ENCODE assay signal across 20 mouse cellular contexts in genomic region chr6:114387320-114387719, GRCm38 (mm10). TPM values are rescaled to one million over a fixed set of nuclear protein-coding genes. Genes with fewer than 3 reads are reported as not detected.
DNase-seq lines count a peak whose midpoint lies in the region; ATAC-seq and TF ChIP-seq lines count a peak whose summit lies in the region.
"Had no signal": no experiment of that assay in that cellular context is flagged by ENCODE, and none has a peak within 500 bp of the region (broad histone marks: within the 10 kb centered on the region; RNA-seq: fewer than 3 reads in every experiment).

No protein-coding gene starts in this region.

- DNase-seq in intestine, embryonic 14.5 days (ENCODE audit: low spot score) = no peak
- no peak for DNase-seq in urinary bladder, postnatal 14 days (ENCODE audit: low spot score)
- DNase-seq in frontal cortex, postnatal 25 days (ENCODE audit: low spot score in 2 of 2) = no peak
- no peak for DNase-seq in urinary bladder, postnatal 10 days (ENCODE audit: low spot score)
- DNase-seq: adrenal gland, adult 2 months; adrenal gland, postnatal 10 days; adrenal gland, postnatal 25 days; cerebellum, adult 11 months; cerebellum, adult 18-20 months; cerebellum, adult 8-10 months; cerebellum, adult 9-11 months; cerebellum, postnatal 14 days; cerebellum, postnatal 36 days had no signal

- WGBS in intestine, embryonic 14.5 days = 61% methylated on average over 6 of the region's 6 CpGs
- 48% methylated on average over 6 of the region's 6 CpGs for WGBS in intestine, embryonic 15.5 days
- 28% methylated on average over 6 of the region's 6 CpGs for WGBS in intestine, postnatal 0 days

- H3K36me3 ChIP-seq in intestine, embryonic 14.5 days (ENCODE audit: control insufficient read depth, insufficient read depth, low read length) = no peaks in the 10 kb centered on the region
- no peaks in the 10 kb centered on the region for H3K36me3 ChIP-seq in intestine, embryonic 15.5 days
- no peaks in the 10 kb centered on the region for H3K36me3 ChIP-seq in intestine, postnatal 0 days (ENCODE audit: control insufficient read depth, insufficient read depth)
- H3K36me3 ChIP-seq: embryonic facial prominence, embryonic 10.5 days; embryonic facial prominence, embryonic 12.5 days; forebrain, embryonic 15.5 days had no signal

- H3K27me3 ChIP-seq in intestine, embryonic 14.5 days (replicated peaks; ENCODE audit: control insufficient read depth, insufficient read depth, low read length) = no peaks in the 10 kb centered on the region; the same call in 1 of the 2 replicates
- H3K27me3 ChIP-seq in intestine, embryonic 15.5 days (replicated peaks) = no peaks in the 10 kb centered on the region
- H3K27me3 ChIP-seq in intestine, postnatal 0 days (replicated peaks; ENCODE audit: control insufficient read depth, insufficient read depth, low read length) = no peaks in the 10 kb centered on the region
- H3K27me3 ChIP-seq: embryonic facial prominence, embryonic 12.5 days; forebrain, embryonic 13.5 days; forebrain, embryonic 15.5 days had no signal

- H3K4me1 ChIP-seq in intestine, embryonic 14.5 days (replicated peaks; ENCODE audit: control insufficient read depth, insufficient read depth, low read length) = no peaks in the 10 kb centered on the region
- H3K4me1 ChIP-seq in intestine, embryonic 15.5 days (replicated peaks) = 0 out of 2 replicates have a peak, but pooled peaks cover 2% of the 10 kb centered on the region
- H3K4me1 ChIP-seq in intestine, postnatal 0 days (replicated peaks; ENCODE audit: control insufficient read depth, insufficient read depth, low read length) = no peaks in the 10 kb centered on the region; the same call in 1 of the 2 replicates
- H3K4me1 ChIP-seq: embryonic facial prominence, embryonic 10.5 days; embryonic facial prominence, embryonic 12.5 days; forebrain, embryonic 13.5 days; forebrain, embryonic 15.5 days had no signal

- ATAC-seq in intestine, embryonic 14.5 days (replicated peaks; ENCODE audit: low FRiP score, low TSS enrichment, low read depth) = no peak
- ATAC-seq in intestine, embryonic 15.5 days = peak; percentile 79
- ATAC-seq in intestine, postnatal 0 days = 0 out of 2 replicates have a peak, but pooled peaks have one; percentile 53
- ATAC-seq: forebrain, embryonic 13.5 days; forebrain, embryonic 15.5 days had no signal

- peak; percentile 51 for TF ChIP-seq CTCF in intestine, postnatal 0 days (IDR thresholded peaks at IDR 0.05; ENCODE audit: low read depth)

- no peak overlapping the region for H3K9ac ChIP-seq in intestine, embryonic 14.5 days (ENCODE audit: low read length)
- no peak overlapping the region for H3K9ac ChIP-seq in intestine, embryonic 15.5 days
- H3K9ac ChIP-seq in intestine, postnatal 0 days (ENCODE audit: low read depth, low read length) = no peak overlapping the region
- H3K9ac ChIP-seq: embryonic facial prominence, embryonic 12.5 days; forebrain, embryonic 13.5 days; forebrain, embryonic 15.5 days had no signal

- peak overlapping the region; percentile 22; the same call in 1 of the 2 replicates for H3K27ac ChIP-seq in intestine, embryonic 14.5 days (ENCODE audit: low read depth)
- H3K27ac ChIP-seq in intestine, embryonic 15.5 days = peak overlapping the region; percentile 49
- H3K27ac ChIP-seq in intestine, postnatal 0 days (ENCODE audit: low read depth, low read length) = 0 out of 2 replicates have a peak overlapping the region, but pooled peaks have one; percentile 15
- H3K27ac ChIP-seq: embryonic facial prominence, embryonic 10.5 days; embryonic facial prominence, embryonic 12.5 days; forebrain, embryonic 13.5 days; forebrain, embryonic 15.5 days had no signal

- no peaks in the 10 kb centered on the region for H3K9me3 ChIP-seq in intestine, embryonic 14.5 days (ENCODE audit: control insufficient read depth, low read length)
- no peaks in the 10 kb centered on the region for H3K9me3 ChIP-seq in intestine, embryonic 15.5 days
- H3K9me3 ChIP-seq in intestine, postnatal 0 days (ENCODE audit: control insufficient read depth) = no peaks in the 10 kb centered on the region
- H3K9me3 ChIP-seq: embryonic facial prominence, embryonic 10.5 days; embryonic facial prominence, embryonic 12.5 days; forebrain, embryonic 13.5 days; forebrain, embryonic 15.5 days had no signal

- no peak overlapping the region for H3K4me2 ChIP-seq in intestine, embryonic 14.5 days (ENCODE audit: low read length)
- H3K4me2 ChIP-seq in intestine, embryonic 15.5 days (replicated peaks) = 0 out of 2 replicates have a peak overlapping the region, but pooled peaks have one; percentile 22
- H3K4me2 ChIP-seq in intestine, postnatal 0 days (replicated peaks; ENCODE audit: low read depth) = no peak overlapping the region
- H3K4me2 ChIP-seq: embryonic facial prominence, embryonic 12.5 days; forebrain, embryonic 13.5 days; forebrain, embryonic 15.5 days had no signal

- no peak overlapping the region for H3K4me3 ChIP-seq in intestine, embryonic 14.5 days (ENCODE audit: low read depth, low read length)
- no peak overlapping the region for H3K4me3 ChIP-seq in intestine, embryonic 15.5 days (replicated peaks)
- H3K4me3 ChIP-seq in intestine, postnatal 0 days (ENCODE audit: low read depth, low read length) = no peak overlapping the region
- H3K4me3 ChIP-seq: embryonic facial prominence, embryonic 10.5 days; embryonic facial prominence, embryonic 12.5 days; forebrain, embryonic 13.5 days; forebrain, embryonic 15.5 days had no signal

RNA-seq across cellular contexts. Expression of gene Hrh1, which starts 10.4 kb away (rescaled TPM):
- polyA plus RNA-seq in intestine, embryonic 14.5 days (2014; fragmentation: Nextera tagmentation; extraction: Ambion mirVana) = 1.8 and 2.1 TPM in 2 replicates
- polyA plus RNA-seq in intestine, embryonic 15.5 days (2015; fragmentation: Nextera tagmentation; extraction: Ambion mirVana) = 0.97 and 0.98 TPM in 2 replicates
- polyA plus RNA-seq in intestine, postnatal 0 days (2015; fragmentation: Nextera tagmentation; extraction: Ambion mirVana) = 0.46 TPM in 2 replicates
- polyA plus RNA-seq: embryonic facial prominence, embryonic 14.5 days had no signal
